Mouse (Mus musculus) stomach, embryonic 15.5 days (tissue): ENCODE measurements around the gene H2al1j. TPM values are rescaled to one million over a fixed set of nuclear protein-coding genes. Genes with fewer than 3 reads are reported as not detected.
"Not testable (repeated sequence)": the region's sequence is repeated elsewhere in the genome, so short reads cannot be mapped to it uniquely, and the experiment has no call there.

Experiments
- ATAC-seq: fragments of 200-750 bp; cut with Nextera tagmentation; 2 replicates; pipeline ENCODE4 v1.8.0; 2017; ENCODE audit warnings: low read depth, moderate number of reproducible peaks, moderate TSS enrichment; ENCODE audit not compliant: insufficient read depth, low FRiP score
- H3K27ac ChIP-seq: fragments of 300-500 bp; sonication (generic); 2 replicates; pipeline ENCODE4 v1.5.1; 2015; ENCODE audit warnings: mild to moderate bottlenecking, inconsistent platforms
- H3K27me3 ChIP-seq: fragments of 300-500 bp; sonication (generic); replicated peaks from 2 replicates; pipeline ENCODE4 v1.6.1; 2015; ENCODE audit warnings: inconsistent platforms
- H3K36me3 ChIP-seq: fragments of 300-500 bp; sonication (generic); 2 replicates; pipeline ENCODE4 v1.6.1; 2015; ENCODE audit warnings: inconsistent platforms
- H3K4me1 ChIP-seq: fragments of 300-500 bp; sonication (generic); 2 replicates; pipeline ENCODE4 v1.6.1; 2015; ENCODE audit warnings: inconsistent platforms
- H3K4me2 ChIP-seq: fragments of 300-500 bp; sonication (generic); 2 replicates; pipeline ENCODE4 v1.6.1; 2015; ENCODE audit warnings: mild to moderate bottlenecking, inconsistent platforms
- H3K4me3 ChIP-seq: fragments of 300-500 bp; sonication (generic); replicated peaks from 2 replicates; pipeline ENCODE4 v1.5.1; 2015; ENCODE audit warnings: inconsistent platforms
- H3K9ac ChIP-seq: fragments of 300-500 bp; sonication (generic); 2 replicates; pipeline ENCODE4 v1.6.1; 2015; ENCODE audit warnings: inconsistent platforms
- H3K9me3 ChIP-seq: fragments of 300-500 bp; sonication (generic); 2 replicates; pipeline ENCODE4 v1.6.1; 2016; ENCODE audit warnings: inconsistent platforms
- WGBS: fragments of 180-500 bp; shearing (Covaris S2); methylation state at CpG from one replicate; pipeline ENCODE4 v1.1.7; 2015; 5-methylcytosine and 5-hydroxymethylcytosine counted together
- polyA plus RNA-seq: library from polyadenylated mRNA; unstranded; fragments of >200 nt; fragmentation: Nextera tagmentation; extraction: Ambion mirVana; gene quantifications from 2 replicates; pipeline ENCODE4 v1.2.1, GENCODE M21; 2015

The H2al1j gene
- polyA plus RNA-seq, 1 experiment from 2014 or later = not detected

DNA sequence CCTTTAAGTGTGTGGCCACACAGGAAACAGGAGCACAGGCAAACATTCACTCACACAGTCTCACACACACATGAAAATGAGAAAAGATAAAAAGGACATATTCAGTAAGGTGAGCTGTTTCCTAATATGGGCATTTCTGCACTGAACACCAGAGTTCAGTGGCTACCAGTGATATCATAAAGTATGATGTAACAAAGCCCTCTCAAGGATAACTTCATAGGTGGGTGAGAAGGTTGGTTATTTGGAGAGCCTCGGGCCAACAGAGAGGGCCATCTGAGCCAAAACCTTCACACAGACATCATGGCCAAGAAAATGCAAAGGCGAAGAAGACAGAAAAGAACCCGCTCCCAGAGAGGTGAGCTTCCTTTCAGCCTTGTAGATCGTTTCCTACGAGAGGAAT is 3.3 kb upstream of the H2al1j start, which contains the start of gene H2al1i:
H2al1i (plus strand) TSS at position 301 of the 400 bp plus-strand sequence.
- H3K4me2 ChIP-seq, ATAC-seq, H3K4me3 ChIP-seq, H3K9me3 ChIP-seq, H3K36me3 ChIP-seq, H3K4me1 ChIP-seq, H3K27ac ChIP-seq, H3K9ac ChIP-seq, H3K27me3 ChIP-seq: not testable (repeated sequence)
- WGBS = 87% methylated on average over 2 of the region's 5 CpGs

DNA sequence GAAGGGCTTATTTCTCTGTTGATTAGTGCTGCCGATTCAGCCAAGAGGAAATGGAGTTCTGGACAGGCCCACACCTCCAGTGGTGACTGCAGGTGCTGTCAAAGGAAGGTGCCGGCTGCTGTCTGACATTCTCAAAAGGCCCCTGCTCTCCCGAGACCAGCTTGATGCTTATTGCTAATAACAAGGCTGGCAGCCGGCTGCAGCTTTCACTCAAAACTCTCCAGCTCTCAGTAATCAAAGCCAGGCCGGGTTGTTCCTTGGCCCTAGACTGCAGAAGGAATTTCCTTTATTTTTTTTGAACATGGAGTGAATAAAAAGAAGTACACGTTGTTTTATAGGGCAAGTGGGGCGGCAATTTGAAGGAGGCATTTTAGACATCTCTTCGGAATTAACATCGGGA is 18.1 kb downstream of the H2al1j start:
- no peak for ATAC-seq
- Histone ChIP-seq H3K27ac (no peak overlapping the region), H3K9ac (no peak overlapping the region), H3K9me3 (no peaks in the 10 kb centered on the region), H3K36me3 (no peaks in the 10 kb centered on the region), H3K27me3 (no peaks in the 10 kb centered on the region), H3K4me3 (no peak overlapping the region), H3K4me1 (no peaks in the 10 kb centered on the region), H3K4me2 (no peak overlapping the region)
- 69% methylated on average over 9 of the region's 9 CpGs for WGBS

DNA sequence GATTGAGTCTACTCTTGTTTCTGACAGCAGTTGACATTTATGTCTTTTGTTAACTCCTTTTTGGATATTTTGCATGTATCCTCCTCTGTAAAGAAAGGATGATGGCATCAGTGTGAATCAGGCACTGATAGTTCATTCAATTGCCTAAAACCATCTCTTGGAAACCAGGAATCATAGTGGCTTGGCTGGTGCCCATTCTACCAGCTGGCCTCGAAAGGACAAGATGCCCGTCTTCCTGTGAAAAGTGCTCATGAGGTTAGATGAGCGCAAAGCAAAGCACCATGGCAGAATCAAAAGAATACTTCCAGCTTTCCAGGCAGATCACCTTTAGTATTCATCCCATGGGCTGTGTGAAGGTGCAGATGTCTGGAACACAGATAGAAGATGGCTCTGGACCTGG is 19.1 kb downstream of the H2al1j start:
- H3K4me3 ChIP-seq = no peak overlapping the region
- H3K4me2 ChIP-seq = no peak overlapping the region
- H3K4me1 ChIP-seq = no peaks in the 10 kb centered on the region
- 87% methylated on average over 3 of the region's 3 CpGs for WGBS
- H3K36me3 ChIP-seq = no peaks in the 10 kb centered on the region
- ATAC-seq = no peak
- H3K27ac ChIP-seq = no peak overlapping the region
- H3K27me3 ChIP-seq = no peaks in the 10 kb centered on the region
- no peak overlapping the region for H3K9ac ChIP-seq
- no peaks in the 10 kb centered on the region for H3K9me3 ChIP-seq

DNA sequence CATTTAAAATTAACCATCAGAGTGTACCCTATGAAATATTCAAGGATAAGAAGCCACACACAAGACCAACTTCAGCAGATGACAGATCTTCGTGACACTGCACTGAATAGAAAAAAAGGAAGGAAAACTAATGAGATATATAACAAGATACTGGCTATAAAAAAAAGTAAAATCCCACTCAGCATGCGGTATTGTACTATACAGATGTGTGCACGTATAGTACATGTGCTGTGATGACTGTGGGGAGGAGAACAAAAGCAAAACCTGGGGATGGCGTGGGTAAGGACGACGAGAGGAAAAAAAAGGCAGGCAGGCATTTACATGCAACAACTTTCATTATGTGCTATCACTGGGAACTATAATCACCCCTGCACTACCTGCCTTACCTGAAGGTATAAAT is 33.2 kb downstream of the H2al1j start:
- Histone ChIP-seq H3K4me2 (no peak overlapping the region), H3K9me3 (no peaks in the 10 kb centered on the region), H3K4me1 (no peaks in the 10 kb centered on the region), H3K9ac (no peak overlapping the region), H3K36me3 (no peaks in the 10 kb centered on the region), H3K27ac (no peak overlapping the region), H3K27me3 (no peaks in the 10 kb centered on the region), H3K4me3 (no peak overlapping the region)
- no peak for ATAC-seq
- WGBS = 75% methylated on average over 6 of the region's 6 CpGs

DNA sequence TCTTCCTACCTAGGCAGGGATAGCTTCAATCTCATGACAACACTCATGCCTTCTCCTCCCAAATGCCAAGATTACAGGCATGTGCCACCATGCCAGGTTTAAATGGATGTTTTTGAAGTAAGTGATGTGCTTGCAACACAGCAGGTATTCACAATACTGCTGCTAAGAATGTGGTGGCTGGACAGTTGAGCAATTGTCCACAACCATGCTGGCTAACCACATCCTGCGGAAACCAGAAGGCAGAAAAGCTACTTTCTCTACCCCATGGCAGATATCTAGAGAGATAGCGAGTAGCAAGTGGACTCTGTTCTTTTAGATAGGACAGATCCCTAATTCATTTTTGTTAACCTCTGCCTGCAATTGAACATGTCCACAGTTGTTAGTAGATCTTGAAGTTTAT is 33.6 kb downstream of the H2al1j start:
- WGBS = 89% methylated on average over 2 of the region's 2 CpGs
- no peaks in the 10 kb centered on the region for H3K9me3 ChIP-seq
- ATAC-seq = no peak
- H3K27ac ChIP-seq = no peak overlapping the region
- H3K27me3 ChIP-seq = no peaks in the 10 kb centered on the region
- no peak overlapping the region for H3K9ac ChIP-seq
- H3K4me3 ChIP-seq = no peak overlapping the region
- no peaks in the 10 kb centered on the region for H3K4me1 ChIP-seq
- no peaks in the 10 kb centered on the region for H3K36me3 ChIP-seq
- H3K4me2 ChIP-seq = no peak overlapping the region

DNA sequence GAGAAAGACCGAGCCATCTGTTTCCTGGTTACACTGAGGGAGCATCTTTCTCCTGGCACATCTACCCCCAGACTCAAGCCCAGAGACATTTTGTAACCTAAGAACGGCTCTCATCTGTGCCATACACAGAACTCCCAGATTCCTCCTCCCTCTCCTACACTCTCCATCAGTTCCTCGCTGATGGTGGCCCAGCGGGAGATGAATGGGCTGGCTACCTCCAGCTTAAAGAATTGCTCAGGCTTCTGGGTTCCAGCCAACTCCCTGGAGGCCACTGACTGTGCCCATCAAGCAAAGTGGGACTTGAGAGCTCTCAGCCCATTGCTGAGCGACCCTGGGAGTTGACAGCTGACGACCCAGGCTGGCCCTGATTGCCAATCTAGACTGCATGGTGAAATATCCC is 36.3 kb downstream of the H2al1j start:
- Histone ChIP-seq H3K4me1 (no peaks in the 10 kb centered on the region), H3K9me3 (no peaks in the 10 kb centered on the region), H3K36me3 (no peaks in the 10 kb centered on the region), H3K4me3 (no peak overlapping the region), H3K27ac (no peak overlapping the region), H3K9ac (no peak overlapping the region), H3K27me3 (0 out of 2 replicates have a peak, but pooled peaks cover 3% of the 10 kb centered on the region), H3K4me2 (no peak overlapping the region)
- WGBS = 64% methylated on average over 6 of the region's 6 CpGs
- no peak for ATAC-seq

DNA sequence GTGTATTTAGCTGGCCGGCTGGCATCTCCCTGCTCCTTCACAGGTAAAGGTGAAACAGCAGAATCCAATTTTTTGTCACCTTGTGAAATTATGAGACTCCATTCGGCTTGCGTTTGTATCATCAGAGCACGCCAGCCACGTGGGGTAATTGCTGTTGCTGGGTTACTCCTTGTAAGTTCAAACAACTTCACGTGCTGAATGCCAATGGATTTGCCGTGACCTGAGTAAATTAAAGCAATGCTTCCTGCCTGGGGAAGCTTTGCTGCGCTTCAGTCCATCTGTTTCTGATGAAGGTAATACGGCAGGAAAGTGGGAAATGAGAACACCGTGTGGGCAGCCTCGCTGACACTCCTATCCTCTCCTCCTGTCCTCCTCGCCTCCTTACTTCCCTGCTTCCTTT is 37.5 kb downstream of the H2al1j start:
- 64% methylated on average over 12 of the region's 12 CpGs for WGBS
- Histone ChIP-seq H3K4me1 (no peaks in the 10 kb centered on the region), H3K9me3 (no peaks in the 10 kb centered on the region)

More for the DNA sequence above, 37.5 kb downstream of the H2al1j start:
- H3K9ac ChIP-seq = no peak overlapping the region
- 0 out of 2 replicates have a peak, but pooled peaks cover 3% of the 10 kb centered on the region for H3K27me3 ChIP-seq
- H3K36me3 ChIP-seq = no peaks in the 10 kb centered on the region
- ATAC-seq = no peak
- H3K27ac ChIP-seq = no peak overlapping the region
- H3K4me3 ChIP-seq = no peak overlapping the region
- no peak overlapping the region for H3K4me2 ChIP-seq

Other genes with a start within 250 kb of the H2al1j start
- gene H2al1a, start 28.6 kb upstream of the H2al1j start, polyA plus RNA-seq = not detected in 2 replicates
- gene H2al1b, start 25.4 kb upstream of the H2al1j start, polyA plus RNA-seq = not detected in 2 replicates
- gene H2al1c, start 22.2 kb upstream of the H2al1j start, polyA plus RNA-seq = not detected in 2 replicates
- gene H2al1d, start 19.0 kb upstream of the H2al1j start, polyA plus RNA-seq = not detected in 2 replicates
- gene H2al1e, start 15.9 kb upstream of the H2al1j start, polyA plus RNA-seq = not detected in 2 replicates
- gene H2al1f, start 12.7 kb upstream of the H2al1j start, polyA plus RNA-seq = not detected in 2 replicates
- not detected in 2 replicates for gene H2al1g, start 9.6 kb upstream of the H2al1j start, polyA plus RNA-seq
- not detected in 2 replicates for gene H2al1h, start 6.3 kb upstream of the H2al1j start, polyA plus RNA-seq
- not detected in 2 replicates for gene H2al1i, start 3.2 kb upstream of the H2al1j start, polyA plus RNA-seq